Mouse (Mus musculus): ENCODE measurements around the gene Phkb. TPM values are rescaled to one million over a fixed set of nuclear protein-coding genes. Genes with fewer than 3 reads are reported as not detected.

Phkb gene
- total and polyA plus RNA-seq, 3 experiments: 20.9 to 25.4 (median 23.5) TPM

GRCm38 (mm10) chr8:85925574-85925973, 84.8 kb downstream of the Phkb start:
- H3K79me2 ChIP-seq (replicated peaks; ENCODE audit: control insufficient read depth, extremely low read depth, insufficient read depth, poor library complexity, severe bottlenecking): no peaks in the 10 kb centered on the region
- no peaks in the 10 kb centered on the region for H3K9me3 ChIP-seq (replicated peaks; ENCODE audit: low read length)
- dilution Hi-C loops (cut with MboI; ENCODE audit: extremely low pct_ligation_motif_present, extremely low pct_unique_long_range_greater_than_20kb, low sequenced_read_pairs): no loop called here
- DNase-seq (ENCODE audit: extremely low read depth): no peak
- H3K27me3 ChIP-seq (replicated peaks): no peaks in the 10 kb centered on the region
- H3K36me3 ChIP-seq (replicated peaks in 1 of 2; ENCODE audit: control insufficient read depth in 1 of 2, insufficient read depth in 1 of 2, low read length in 1 of 2): peaks cover 0 to 24% of the 10 kb centered on the region in 2 experiments
- TF ChIP-seq IRF4 (IDR thresholded peaks at IDR 0.05; ENCODE audit: low read depth, low read length) (no peak), ELF1 (IDR thresholded peaks at IDR 0.05; ENCODE audit: low read depth, low read length) (no peak), EP300 (IDR thresholded peaks at IDR 0.05; ENCODE audit: low read length) (no peak), ZNF384 (IDR thresholded peaks at IDR 0.05; ENCODE audit: low read depth, low read length) (no peak), BHLHE40 (IDR thresholded peaks at IDR 0.05; ENCODE audit: low read depth, low read length) (no peak)
- H3K4me1 ChIP-seq (ENCODE audit: control insufficient read depth in 1 of 2, insufficient read depth in 2 of 2): no peaks in the 10 kb centered on the region
- H3K27ac ChIP-seq (ENCODE audit: insufficient read depth, low read depth): no peak overlapping the region
- in situ Hi-C loops (cut with MboI; ENCODE audit: low pct_ligation_motif_present, low pct_unique_long_range_greater_than_20kb, low sequenced_read_pairs): no loop called here
- H3K4me3 ChIP-seq (replicated peaks in 1 of 3; ENCODE audit: low read depth in 2 of 3, low read length in 2 of 3, poor library complexity in 1 of 3): no peak overlapping the region
- no peak overlapping the region for H3K9ac ChIP-seq (ENCODE audit: insufficient read depth, low read depth)
- no peak overlapping the region for H3K4me2 ChIP-seq (ENCODE audit: insufficient read depth, low read depth, poor library complexity, severe bottlenecking)

DNA sequence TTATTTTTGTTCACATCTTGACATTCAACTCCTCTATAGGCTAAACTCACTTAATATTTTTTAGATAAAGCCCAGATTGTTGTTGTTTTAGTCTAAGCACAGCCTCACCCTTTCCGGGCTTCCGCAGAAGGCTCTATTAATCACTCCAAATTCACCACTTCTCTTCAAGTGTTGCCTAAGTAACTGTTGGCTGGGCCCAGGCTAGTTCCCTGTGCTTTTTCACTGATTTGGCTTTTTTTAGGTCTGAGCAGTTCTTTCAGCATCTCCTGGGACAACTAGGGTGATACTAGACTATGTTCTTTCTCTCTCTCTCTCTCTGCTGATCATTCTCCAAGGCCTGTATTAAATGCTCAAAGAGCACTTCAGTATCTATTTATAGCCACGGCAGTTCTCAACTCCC, 85.3 kb downstream of the Phkb start:
- Histone ChIP-seq H3K4me2 (ENCODE audit: insufficient read depth, low read depth, poor library complexity, severe bottlenecking) (no peak overlapping the region), H3K27me3 (replicated peaks) (no peaks in the 10 kb centered on the region), H3K79me2 (replicated peaks; ENCODE audit: control insufficient read depth, extremely low read depth, insufficient read depth, poor library complexity, severe bottlenecking) (no peaks in the 10 kb centered on the region), H3K9ac (ENCODE audit: insufficient read depth, low read depth) (no peak overlapping the region), H3K4me3 (replicated peaks in 1 of 3; ENCODE audit: low read depth in 2 of 3, low read length in 2 of 3, poor library complexity in 1 of 3) (no peak overlapping the region), H3K9me3 (replicated peaks; ENCODE audit: low read length) (no peaks in the 10 kb centered on the region), H3K4me1 (ENCODE audit: control insufficient read depth in 1 of 2, insufficient read depth in 2 of 2) (no peaks in the 10 kb centered on the region), H3K36me3 (replicated peaks in 1 of 2; ENCODE audit: control insufficient read depth in 1 of 2, insufficient read depth in 1 of 2, low read length in 1 of 2) (peaks cover 0 to 24% of the 10 kb centered on the region in 2 experiments), H3K27ac (ENCODE audit: insufficient read depth, low read depth) (no peak overlapping the region)
- dilution Hi-C loops (cut with MboI; ENCODE audit: extremely low pct_ligation_motif_present, extremely low pct_unique_long_range_greater_than_20kb, low sequenced_read_pairs): no loop called here
- in situ Hi-C loops (cut with MboI; ENCODE audit: low pct_ligation_motif_present, low pct_unique_long_range_greater_than_20kb, low sequenced_read_pairs): no loop called here
- TF ChIP-seq EP300 (IDR thresholded peaks at IDR 0.05; ENCODE audit: low read length) (no peak), JUND (conservative IDR thresholded peaks at IDR 0.05; ENCODE audit: low read depth, low read length) (no peak), POLR2AphosphoS2 (IDR thresholded peaks at IDR 0.05; ENCODE audit: low read depth, low read length) (no peak), CTCF (conservative IDR thresholded peaks at IDR 0.05 in 1 of 2, IDR thresholded peaks at IDR 0.05 in 1 of 2; ENCODE audit: low read depth in 2 of 2, low read length in 2 of 2) (no peak), RCOR1 (conservative IDR thresholded peaks at IDR 0.05; ENCODE audit: low read depth, low read length) (no peak), HCFC1 (IDR thresholded peaks at IDR 0.05; ENCODE audit: low read depth, low read length) (no peak), MEF2A (IDR thresholded peaks at IDR 0.05; ENCODE audit: borderline replicate concordance, low read depth, low read length) (no peak), PAX5 (IDR thresholded peaks at IDR 0.05; ENCODE audit: low read length) (no peak), MAFK (IDR thresholded peaks at IDR 0.05; ENCODE audit: insufficient replicate concordance, low read length) (no peak), MXI1 (IDR thresholded peaks at IDR 0.05; ENCODE audit: low read depth, low read length) (no peak), ZKSCAN1 (IDR thresholded peaks at IDR 0.05; ENCODE audit: borderline replicate concordance, low read depth, low read length) (no peak), NELFE (IDR thresholded peaks at IDR 0.05; ENCODE audit: low read depth, low read length) (no peak), MYC (IDR thresholded peaks at IDR 0.05; ENCODE audit: low read depth, low read length) (no peak), E2F4 (IDR thresholded peaks at IDR 0.05; ENCODE audit: insufficient replicate concordance, low read depth, low read length) (no peak)
- DNase-seq (ENCODE audit: extremely low read depth): no peak
